Mouse (Mus musculus) myocyte (in vitro differentiated cells): Measurements from ENCODE around the gene Kcnip1.

Experiments used
- E2F4 ChIP-seq: IDR thresholded peaks from one replicate; pipeline ENCODE4 v1.6.1; 2011; ENCODE audit warnings: mild to moderate bottlenecking, control low read depth, moderate library complexity; ENCODE audit not compliant: insufficient read depth
- MYOD1 ChIP-seq, 3 experiments: IDR thresholded peaks; one replicate each; pipeline ENCODE4 v1.6.1; 2011; ENCODE audit warnings: control low read depth in 2 of 3, low read depth in 2 of 3, mild to moderate bottlenecking in 2 of 3, moderate library complexity in 1 of 3; ENCODE audit not compliant: insufficient read length in 2 of 3, control insufficient read depth in 1 of 3

- TF ChIP-seq MYOD1 (IDR thresholded peaks at IDR 0.05; ENCODE audit: control insufficient read depth in 1 of 3, insufficient read length in 2 of 3, low read depth in 2 of 3) = no peak
- TF ChIP-seq E2F4 = no peak
Measured at GRCm38 (mm10) chr11:33749408-33749807, 243.5 kb downstream of the Kcnip1 start.
